Mouse (Mus musculus): ENCODE measurements at regions not wholly inside any gene's neighbourhood (a gene's known extent, or its start where the extent isn't known, plus 50 kb on each side); places are given as distances from the start of the nearest gene placed in this dataset.

DNA sequence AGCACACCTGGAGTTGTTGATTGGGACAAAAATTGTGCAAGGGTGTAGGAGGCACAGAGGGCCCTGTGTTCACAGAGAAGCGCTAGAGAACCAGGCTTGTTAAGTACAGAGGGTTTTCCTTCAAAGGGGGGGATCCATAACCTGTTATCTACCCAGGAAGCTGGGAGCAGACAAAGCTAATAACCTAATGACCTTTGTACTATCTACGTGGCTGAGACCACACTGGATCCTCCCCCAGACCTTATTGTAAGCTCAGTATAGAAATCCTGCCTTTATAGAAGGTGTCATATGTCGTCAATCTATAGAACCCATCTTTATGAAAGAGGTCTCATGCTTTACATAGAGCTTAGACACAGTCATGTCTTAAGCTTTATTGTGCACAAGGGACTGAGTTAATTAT is 95.9 kb upstream of the Spin1 start:
- no peak for TF ChIP-seq CTCF (IDR thresholded peaks at IDR 0.05; ENCODE audit: low read depth, low read length)
- TF ChIP-seq GATA1 (IDR thresholded peaks at IDR 0.05; ENCODE audit: borderline replicate concordance, low read length) = no peak
